Mouse (Mus musculus): ENCODE measurements around the gene Mars. TPM values are rescaled to one million over a fixed set of nuclear protein-coding genes. Genes with fewer than 3 reads are reported as not detected.

The Mars gene
- polyA plus RNA-seq, 1 experiment: 101 TPM

- Histone ChIP-seq H3K27me3 (replicated peaks) (no peaks in the 10 kb centered on the region), H3K4me1 (peaks cover 68% of the 10 kb centered on the region), H3K9me3 (no peaks in the 10 kb centered on the region), H3K4me3 (replicated peaks) (peak overlapping the region; percentile 86), H3K36me3 (replicated peaks; ENCODE audit: low read length) (peaks cover 73% of the 10 kb centered on the region)
- no peak for TF ChIP-seq GATA1 (IDR thresholded peaks at IDR 0.05; ENCODE audit: borderline replicate concordance, low read length)
- TF ChIP-seq FLI1 (IDR thresholded peaks at IDR 0.05; ENCODE audit: low read length): no peak
Observed at GRCm38 (mm10) chr10:127293590-127294113, 17.9 kb downstream of the Mars start.

- Histone ChIP-seq H3K36me3 (replicated peaks; ENCODE audit: low read length) (peaks cover 67% of the 10 kb centered on the region), H3K4me1 (peaks cover 68% of the 10 kb centered on the region), H3K4me3 (replicated peaks) (peak overlapping the region; percentile 97), H3K27me3 (replicated peaks) (no peaks in the 10 kb centered on the region), H3K9me3 (no peaks in the 10 kb centered on the region)
- no peak for TF ChIP-seq FLI1 (IDR thresholded peaks at IDR 0.05; ENCODE audit: low read length)
- no peak for TF ChIP-seq GATA1 (IDR thresholded peaks at IDR 0.05; ENCODE audit: borderline replicate concordance, low read length)
Observed at GRCm38 (mm10) chr10:127292987-127293538, 18.5 kb downstream of the Mars start.

GRCm38 (mm10) chr10:127291881-127292638, 19.5 kb downstream of the Mars start:
- no peaks in the 10 kb centered on the region for H3K27me3 ChIP-seq (replicated peaks)
- TF ChIP-seq GATA1 (IDR thresholded peaks at IDR 0.05; ENCODE audit: borderline replicate concordance, low read length) (no peak), FLI1 (IDR thresholded peaks at IDR 0.05; ENCODE audit: low read length) (no peak)
- peak overlapping the region; percentile 97 for H3K4me3 ChIP-seq (replicated peaks)
- H3K36me3 ChIP-seq (replicated peaks; ENCODE audit: low read length): peaks cover 67% of the 10 kb centered on the region
- H3K4me1 ChIP-seq: peaks cover 69% of the 10 kb centered on the region
- H3K9me3 ChIP-seq: no peaks in the 10 kb centered on the region

- no peaks in the 10 kb centered on the region for H3K27me3 ChIP-seq (replicated peaks)
- H3K4me3 ChIP-seq (replicated peaks): peak overlapping the region; percentile 97
- TF ChIP-seq FLI1 (IDR thresholded peaks at IDR 0.05; ENCODE audit: low read length): no peak
- no peak for TF ChIP-seq GATA1 (IDR thresholded peaks at IDR 0.05; ENCODE audit: borderline replicate concordance, low read length)
- peaks cover 71% of the 10 kb centered on the region for H3K4me1 ChIP-seq
- H3K9me3 ChIP-seq: no peaks in the 10 kb centered on the region
- H3K36me3 ChIP-seq (replicated peaks; ENCODE audit: low read length): peaks cover 67% of the 10 kb centered on the region
Observed at GRCm38 (mm10) chr10:127290930-127291880, 20.4 kb downstream of the Mars start.

- Histone ChIP-seq H3K4me1 (peaks cover 71% of the 10 kb centered on the region), H3K4me3 (replicated peaks) (peak overlapping the region; percentile 97), H3K27me3 (replicated peaks) (no peaks in the 10 kb centered on the region), H3K9me3 (no peaks in the 10 kb centered on the region), H3K36me3 (replicated peaks; ENCODE audit: low read length) (peaks cover 67% of the 10 kb centered on the region)
- no peak for TF ChIP-seq FLI1 (IDR thresholded peaks at IDR 0.05; ENCODE audit: low read length)
- TF ChIP-seq GATA1 (IDR thresholded peaks at IDR 0.05; ENCODE audit: borderline replicate concordance, low read length): peak; percentile 64; the same call in 1 of the 3 replicates
Observed at GRCm38 (mm10) chr10:127290307-127290929, 21.2 kb downstream of the Mars start.

- peaks cover 71% of the 10 kb centered on the region for H3K4me1 ChIP-seq
- H3K36me3 ChIP-seq (replicated peaks; ENCODE audit: low read length): peaks cover 67% of the 10 kb centered on the region
Observed at GRCm38 (mm10) chr10:127289573-127290191, 21.9 kb downstream of the Mars start.

GRCm38 (mm10) chr10:127288800-127289572, 22.6 kb downstream of the Mars start, which contains the start of gene Mbd6:
Mbd6 (minus strand) TSS chr10:127289018.
- H3K36me3 ChIP-seq (replicated peaks; ENCODE audit: low read length): peaks cover 67% of the 10 kb centered on the region
- no peak for TF ChIP-seq GATA1 (IDR thresholded peaks at IDR 0.05; ENCODE audit: borderline replicate concordance, low read length)
- no peak for TF ChIP-seq FLI1 (IDR thresholded peaks at IDR 0.05; ENCODE audit: low read length)
- peak within 1 kb of the TSS; percentile 97 for H3K4me3 ChIP-seq (replicated peaks)
- no peaks in the 10 kb centered on the region for H3K27me3 ChIP-seq (replicated peaks)
- no peaks in the 10 kb centered on the region for H3K9me3 ChIP-seq
- peaks cover 71% of the 10 kb centered on the region for H3K4me1 ChIP-seq

More at GRCm38 (mm10) chr10:127289573-127290191, 21.9 kb downstream of the Mars start:
- Histone ChIP-seq H3K27me3 (replicated peaks) (no peaks in the 10 kb centered on the region), H3K4me3 (replicated peaks) (peak overlapping the region; percentile 97), H3K9me3 (no peaks in the 10 kb centered on the region)
- no peak for TF ChIP-seq GATA1 (IDR thresholded peaks at IDR 0.05; ENCODE audit: borderline replicate concordance, low read length)
- TF ChIP-seq FLI1 (IDR thresholded peaks at IDR 0.05; ENCODE audit: low read length): no peak

GRCm38 (mm10) chr10:127288328-127288799, 23.2 kb downstream of the Mars start:
- peaks cover 67% of the 10 kb centered on the region for H3K4me1 ChIP-seq
- no peaks in the 10 kb centered on the region for H3K27me3 ChIP-seq (replicated peaks)
- H3K4me3 ChIP-seq (replicated peaks): peak overlapping the region; percentile 97
- H3K36me3 ChIP-seq (replicated peaks; ENCODE audit: low read length): peaks cover 67% of the 10 kb centered on the region
- no peak for TF ChIP-seq FLI1 (IDR thresholded peaks at IDR 0.05; ENCODE audit: low read length)
- TF ChIP-seq GATA1 (IDR thresholded peaks at IDR 0.05; ENCODE audit: borderline replicate concordance, low read length): no peak
- no peaks in the 10 kb centered on the region for H3K9me3 ChIP-seq

Measured in megakaryocyte, embryonic 14.5 days (primary cell).